Mouse (Mus musculus): ENCODE measurements at regions not wholly inside any gene's neighbourhood (a gene's known extent, or its start where the extent isn't known, plus 50 kb on each side); places are given as distances from the start of the nearest gene placed in this dataset.

GRCm38 (mm10) chr19:23044510-23045464, 96.2 kb upstream of the Klf9 start:
- Histone ChIP-seq H3K27ac (replicated peaks; ENCODE audit: low read depth, low read length) (no peak overlapping the region), H3K4me3 (ENCODE audit: insufficient read depth, low read depth, low read length) (no peak overlapping the region), H3K4me1 (ENCODE audit: control insufficient read depth, insufficient read depth, insufficient read length, low read length) (peaks cover 10% of the 10 kb centered on the region; the same call in 1 of the 2 replicates)

GRCm38 (mm10) chr19:23051456-23051855, 89.6 kb upstream of the Klf9 start:
- peaks cover 3% of the 10 kb centered on the region; the same call in 1 of the 2 replicates for H3K4me1 ChIP-seq (ENCODE audit: control insufficient read depth, insufficient read depth, insufficient read length, low read length)
- no peak overlapping the region for H3K4me3 ChIP-seq (ENCODE audit: insufficient read depth, low read depth, low read length)
- no peak overlapping the region for H3K27ac ChIP-seq (replicated peaks; ENCODE audit: low read depth, low read length)

- no peak overlapping the region for H3K4me3 ChIP-seq (ENCODE audit: insufficient read depth, low read depth, low read length)
- H3K27ac ChIP-seq (replicated peaks; ENCODE audit: low read depth, low read length), result no peak overlapping the region
- peaks cover 16% of the 10 kb centered on the region; the same call in 1 of the 2 replicates for H3K4me1 ChIP-seq (ENCODE audit: control insufficient read depth, insufficient read depth, insufficient read length, low read length)
These were observed 86.6 kb upstream of the Klf9 start for GRCm38 (mm10) chr19:23054440-23054839.

- peak overlapping the region; percentile 6; the same call in 1 of the 2 replicates for H3K4me3 ChIP-seq (ENCODE audit: insufficient read depth, low read depth, low read length)
- peaks cover 16% of the 10 kb centered on the region; the same call in 1 of the 2 replicates for H3K4me1 ChIP-seq (ENCODE audit: control insufficient read depth, insufficient read depth, insufficient read length, low read length)
- H3K27ac ChIP-seq (replicated peaks; ENCODE audit: low read depth, low read length), result peak overlapping the region; percentile 95
These were observed 84.9 kb upstream of the Klf9 start for GRCm38 (mm10) chr19:23055916-23056805.

- H3K4me1 ChIP-seq (ENCODE audit: control insufficient read depth, insufficient read depth, insufficient read length, low read length), result peaks cover 16% of the 10 kb centered on the region; the same call in 1 of the 2 replicates
- peak overlapping the region; percentile 95 for H3K27ac ChIP-seq (replicated peaks; ENCODE audit: low read depth, low read length)
- peak overlapping the region; percentile 27 for H3K4me3 ChIP-seq (ENCODE audit: insufficient read depth, low read depth, low read length)
These were observed 83.9 kb upstream of the Klf9 start for GRCm38 (mm10) chr19:23056851-23057707.

- Histone ChIP-seq H3K4me1 (ENCODE audit: control insufficient read depth, insufficient read depth, insufficient read length, low read length) (peaks cover 19% of the 10 kb centered on the region; the same call in 1 of the 2 replicates), H3K27ac (replicated peaks; ENCODE audit: low read depth, low read length) (peak overlapping the region; percentile 88), H3K4me3 (ENCODE audit: insufficient read depth, low read depth, low read length) (no peak overlapping the region)
These were observed 83.1 kb upstream of the Klf9 start for GRCm38 (mm10) chr19:23057739-23058501.

GRCm38 (mm10) chr19:23058502-23058900, 82.5 kb upstream of the Klf9 start:
- Histone ChIP-seq H3K4me3 (ENCODE audit: insufficient read depth, low read depth, low read length) (no peak overlapping the region), H3K4me1 (ENCODE audit: control insufficient read depth, insufficient read depth, insufficient read length, low read length) (peaks cover 19% of the 10 kb centered on the region; the same call in 1 of the 2 replicates), H3K27ac (replicated peaks; ENCODE audit: low read depth, low read length) (peak overlapping the region; percentile 88)

GRCm38 (mm10) chr19:23061081-23061640, 79.9 kb upstream of the Klf9 start:
- no peak overlapping the region for H3K27ac ChIP-seq (replicated peaks; ENCODE audit: low read depth, low read length)

GRCm38 (mm10) chr19:23061906-23062305, 79.1 kb upstream of the Klf9 start:
- Histone ChIP-seq H3K4me1 (ENCODE audit: control insufficient read depth, insufficient read depth, insufficient read length, low read length) (peaks cover 35% of the 10 kb centered on the region; the same call in 1 of the 2 replicates), H3K4me3 (ENCODE audit: insufficient read depth, low read depth, low read length) (no peak overlapping the region), H3K27ac (replicated peaks; ENCODE audit: low read depth, low read length) (no peak overlapping the region)

More at GRCm38 (mm10) chr19:23061081-23061640, 79.9 kb upstream of the Klf9 start:
- H3K4me1 ChIP-seq (ENCODE audit: control insufficient read depth, insufficient read depth, insufficient read length, low read length), result peaks cover 32% of the 10 kb centered on the region; the same call in 1 of the 2 replicates
- H3K4me3 ChIP-seq (ENCODE audit: insufficient read depth, low read depth, low read length), result no peak overlapping the region

GRCm38 (mm10) chr19:23062851-23063250, 78.2 kb upstream of the Klf9 start:
- no peak overlapping the region for H3K27ac ChIP-seq (replicated peaks; ENCODE audit: low read depth, low read length)
- peaks cover 30% of the 10 kb centered on the region; the same call in 1 of the 2 replicates for H3K4me1 ChIP-seq (ENCODE audit: control insufficient read depth, insufficient read depth, insufficient read length, low read length)
- no peak overlapping the region for H3K4me3 ChIP-seq (ENCODE audit: insufficient read depth, low read depth, low read length)

- H3K4me1 ChIP-seq (ENCODE audit: control insufficient read depth, insufficient read depth, insufficient read length, low read length), result peaks cover 22% of the 10 kb centered on the region; the same call in 1 of the 2 replicates
- no peak overlapping the region for H3K4me3 ChIP-seq (ENCODE audit: insufficient read depth, low read depth, low read length)
- H3K27ac ChIP-seq (replicated peaks; ENCODE audit: low read depth, low read length), result peak overlapping the region; percentile 100
These were observed 75.5 kb upstream of the Klf9 start for GRCm38 (mm10) chr19:23065548-23065947.

- no peak overlapping the region for H3K4me3 ChIP-seq (ENCODE audit: insufficient read depth, low read depth, low read length)
- H3K4me1 ChIP-seq (ENCODE audit: control insufficient read depth, insufficient read depth, insufficient read length, low read length), result peaks cover 22% of the 10 kb centered on the region; the same call in 1 of the 2 replicates
- H3K27ac ChIP-seq (replicated peaks; ENCODE audit: low read depth, low read length), result peak overlapping the region; percentile 100
These were observed 74.3 kb upstream of the Klf9 start for GRCm38 (mm10) chr19:23066726-23067125.

- Histone ChIP-seq H3K4me3 (ENCODE audit: insufficient read depth, low read depth, low read length) (no peak overlapping the region), H3K4me1 (ENCODE audit: control insufficient read depth, insufficient read depth, insufficient read length, low read length) (peaks cover 20% of the 10 kb centered on the region; the same call in 1 of the 2 replicates), H3K27ac (replicated peaks; ENCODE audit: low read depth, low read length) (no peak overlapping the region)
These were observed 72.4 kb upstream of the Klf9 start for GRCm38 (mm10) chr19:23068600-23068999.
